Mouse (Mus musculus): Measurements from ENCODE around the gene Gm20929.
"Not testable (repeated sequence)": the region's sequence is repeated elsewhere in the genome, so short reads cannot be mapped to it uniquely, and the experiment has no call there.

The Gm20929 gene

DNA sequence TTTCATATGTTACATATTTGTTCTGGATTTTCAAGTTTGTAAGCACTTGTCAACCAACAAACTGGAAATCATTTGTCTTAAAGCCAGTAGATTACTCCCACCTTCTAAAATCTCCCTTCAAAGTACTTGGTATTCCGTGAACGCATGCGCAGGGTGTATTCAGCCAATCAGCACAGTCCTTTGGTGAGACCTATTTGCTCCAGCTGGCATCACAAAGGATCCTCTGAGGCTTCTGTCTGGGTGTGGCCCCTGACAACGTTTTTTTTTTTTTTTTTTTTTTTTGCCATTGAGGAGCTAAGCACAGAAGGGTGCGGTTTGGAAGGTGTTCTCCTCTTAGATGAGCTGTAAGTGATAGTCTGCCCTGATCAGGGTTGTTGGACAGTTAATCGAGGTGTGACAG, at the start of gene Gm20929:
TSS of gene Gm20929 (plus strand) at position 301 of the 400 bp plus-strand sequence.
- DNase-seq (ENCODE audit: low spot score): not testable (repeated sequence)

Data from urinary bladder, postnatal 10 days (tissue).